Mouse (Mus musculus): ENCODE results near the gene Sod1.

- TF ChIP-seq CTCF (conservative IDR thresholded peaks at IDR 0.05; ENCODE audit: insufficient read depth, insufficient read length, low read depth, low read length) (no peak), POLR2A (IDR thresholded peaks at IDR 0.05; ENCODE audit: low read depth, low read length) (no peak)
Measured at GRCm38 (mm10) chr16:90235188-90235587, 14.6 kb downstream of the Sod1 start.

Measured in kidney, adult 2 months (tissue).